Mouse (Mus musculus): ENCODE measurements around the gene Fgd6. TPM values are rescaled to one million over a fixed set of nuclear protein-coding genes. Genes with fewer than 3 reads are reported as not detected.

Fgd6 gene
- polyA plus RNA-seq, 1 experiment from 2014 or later = 1.7 TPM

GRCm38 (mm10) chr10:94172706-94173105 is 136.9 kb downstream of the Fgd6 start:
- Histone ChIP-seq H3K4me3 (ENCODE audit: low read depth, low read length) (no peak overlapping the region), H3K9me3 (ENCODE audit: control insufficient read depth, low read length) (no peaks in the 10 kb centered on the region), H3K27ac (replicated peaks) (no peak overlapping the region), H3K9ac (ENCODE audit: low read length) (no peak overlapping the region), H3K4me2 (replicated peaks; ENCODE audit: low read depth) (no peak overlapping the region), H3K4me1 (replicated peaks; ENCODE audit: control insufficient read depth, insufficient read depth) (no peaks in the 10 kb centered on the region), H3K27me3 (ENCODE audit: control insufficient read depth, insufficient read depth, low read length) (no peaks in the 10 kb centered on the region), H3K36me3 (ENCODE audit: control insufficient read depth, insufficient read depth, low read length) (peaks cover 29% of the 10 kb centered on the region)
- 81% methylated on average over 6 of the region's 6 CpGs for WGBS
- ATAC-seq (ENCODE audit: low FRiP score, low TSS enrichment) (no peak), DNase-seq (ENCODE audit: low spot score) (no peak)
- TF ChIP-seq CTCF (IDR thresholded peaks at IDR 0.05; ENCODE audit: low read depth) (no peak), EP300 (optimal IDR thresholded peaks at IDR 0.05) (no peak)

GRCm38 (mm10) chr10:94174652-94175051 is 138.9 kb downstream of the Fgd6 start:
- TF ChIP-seq EP300 (optimal IDR thresholded peaks at IDR 0.05) (no peak), CTCF (IDR thresholded peaks at IDR 0.05; ENCODE audit: low read depth) (no peak)
- no peak overlapping the region for H3K4me3 ChIP-seq (ENCODE audit: low read depth, low read length)
- no peaks in the 10 kb centered on the region for H3K27me3 ChIP-seq (ENCODE audit: control insufficient read depth, insufficient read depth, low read length)
- H3K9ac ChIP-seq (ENCODE audit: low read length) = no peak overlapping the region
- H3K36me3 ChIP-seq (ENCODE audit: control insufficient read depth, insufficient read depth, low read length) = peaks cover 16% of the 10 kb centered on the region
- ATAC-seq (ENCODE audit: low FRiP score, low TSS enrichment) = no peak
- no peak overlapping the region for H3K27ac ChIP-seq (replicated peaks)
- no peaks in the 10 kb centered on the region for H3K9me3 ChIP-seq (ENCODE audit: control insufficient read depth, low read length)
- DNase-seq (ENCODE audit: low spot score) = no peak
- WGBS = 79% methylated on average over 7 of the region's 7 CpGs
- no peaks in the 10 kb centered on the region for H3K4me1 ChIP-seq (replicated peaks; ENCODE audit: control insufficient read depth, insufficient read depth)
- no peak overlapping the region for H3K4me2 ChIP-seq (replicated peaks; ENCODE audit: low read depth)

DNA sequence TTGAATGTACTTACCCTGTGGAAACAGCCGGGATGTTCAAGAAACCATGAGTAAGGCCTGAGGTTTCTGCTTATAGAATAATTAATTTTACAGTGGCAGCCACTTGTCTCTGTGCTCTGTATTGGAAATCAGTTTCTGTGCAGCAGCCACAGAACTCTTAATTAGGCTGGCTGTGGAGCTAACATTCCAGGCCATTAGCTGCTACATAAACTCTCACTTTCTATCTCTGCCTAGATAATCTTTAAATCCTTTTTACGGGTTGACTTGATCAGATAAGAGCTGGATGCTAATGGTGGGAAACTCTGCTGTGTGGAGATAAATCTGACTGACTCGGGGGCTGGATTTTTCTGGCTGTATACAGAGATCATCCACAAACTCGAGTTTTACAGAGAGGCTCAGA is 147.4 kb downstream of the Fgd6 start:
- 55% methylated on average over 4 of the region's 4 CpGs for WGBS
- no peak for ATAC-seq (ENCODE audit: low FRiP score, low TSS enrichment)
- no peak overlapping the region for H3K4me2 ChIP-seq (replicated peaks; ENCODE audit: low read depth)

More for the DNA sequence above, 147.4 kb downstream of the Fgd6 start:
- peaks cover 12% of the 10 kb centered on the region; the same call in 1 of the 2 replicates for H3K36me3 ChIP-seq (ENCODE audit: control insufficient read depth, insufficient read depth, low read length)
- H3K4me3 ChIP-seq (ENCODE audit: low read depth, low read length) = no peak overlapping the region
- H3K9me3 ChIP-seq (ENCODE audit: control insufficient read depth, low read length) = no peaks in the 10 kb centered on the region
- no peaks in the 10 kb centered on the region for H3K27me3 ChIP-seq (ENCODE audit: control insufficient read depth, insufficient read depth, low read length)
- no peak overlapping the region for H3K9ac ChIP-seq (ENCODE audit: low read length)
- H3K27ac ChIP-seq (replicated peaks) = no peak overlapping the region
- no peak for DNase-seq (ENCODE audit: low spot score)
- H3K4me1 ChIP-seq (replicated peaks; ENCODE audit: control insufficient read depth, insufficient read depth) = no peaks in the 10 kb centered on the region
- TF ChIP-seq EP300 (optimal IDR thresholded peaks at IDR 0.05) = no peak
- TF ChIP-seq CTCF (IDR thresholded peaks at IDR 0.05; ENCODE audit: low read depth) = no peak

Other genes starting within 250 kb of the Fgd6 start
- gene Usp44, start 204.4 kb upstream of the Fgd6 start, polyA plus RNA-seq (2015; fragmentation: Nextera tagmentation; extraction: Ambion mirVana) = not detected in 2 replicates
- gene Metap2, start 138.9 kb upstream of the Fgd6 start, polyA plus RNA-seq (2015; fragmentation: Nextera tagmentation; extraction: Ambion mirVana) = 112 and 126 TPM in 2 replicates
- 13.2 and 14.5 TPM in 2 replicates for gene Vezt, start 184 bp upstream of the Fgd6 start, polyA plus RNA-seq (2015; fragmentation: Nextera tagmentation; extraction: Ambion mirVana)
- gene Nr2c1, start 112.0 kb downstream of the Fgd6 start, polyA plus RNA-seq (2015; fragmentation: Nextera tagmentation; extraction: Ambion mirVana) = 4.0 and 4.3 TPM in 2 replicates
- 409 and 448 TPM in 2 replicates for gene Ndufa12, start 162.7 kb downstream of the Fgd6 start, polyA plus RNA-seq (2015; fragmentation: Nextera tagmentation; extraction: Ambion mirVana)